Mouse (Mus musculus): ENCODE data around the gene Dok5. TPM values are rescaled to one million over a fixed set of nuclear protein-coding genes. Genes with fewer than 3 reads are reported as not detected.

Gene Dok5
- polyA plus RNA-seq, 1 experiment from 2014 or later, result 6.9 TPM

- H3K9ac ChIP-seq (ENCODE audit: low read depth, low read length), result no peak overlapping the region
These were observed 95.3 kb downstream of the Dok5 start for GRCm38 (mm10) chr2:170826821-170827441.

GRCm38 (mm10) chr2:170828757-170829156, 97.2 kb downstream of the Dok5 start:
- ATAC-seq (replicated peaks; ENCODE audit: insufficient number of reproducible peaks, low FRiP score, low TSS enrichment), result no peak
- Histone ChIP-seq H3K27ac (ENCODE audit: low read depth, low read length) (no peak overlapping the region), H3K36me3 (ENCODE audit: control insufficient read depth, insufficient read depth, low read length) (no peaks in the 10 kb centered on the region), H3K4me1 (ENCODE audit: control insufficient read depth, insufficient read depth, low read length) (no peaks in the 10 kb centered on the region), H3K4me2 (no peak overlapping the region), H3K27me3 (ENCODE audit: control insufficient read depth, insufficient read depth, low read length) (no peaks in the 10 kb centered on the region), H3K9ac (ENCODE audit: low read depth, low read length) (no peak overlapping the region), H3K9me3 (replicated peaks; ENCODE audit: control insufficient read depth, low read length) (no peaks in the 10 kb centered on the region), H3K4me3 (ENCODE audit: low read depth, low read length) (no peak overlapping the region)
- 54% methylated on average over 7 of the region's 7 CpGs for WGBS (ENCODE audit: insufficient replicate concordance)

More at GRCm38 (mm10) chr2:170826821-170827441, 95.3 kb downstream of the Dok5 start:
- Histone ChIP-seq H3K4me1 (ENCODE audit: control insufficient read depth, insufficient read depth, low read length) (no peaks in the 10 kb centered on the region), H3K4me3 (ENCODE audit: low read depth, low read length) (no peak overlapping the region), H3K4me2 (no peak overlapping the region), H3K27ac (ENCODE audit: low read depth, low read length) (no peak overlapping the region), H3K9me3 (replicated peaks; ENCODE audit: control insufficient read depth, low read length) (no peaks in the 10 kb centered on the region), H3K36me3 (ENCODE audit: control insufficient read depth, insufficient read depth, low read length) (no peaks in the 10 kb centered on the region), H3K27me3 (ENCODE audit: control insufficient read depth, insufficient read depth, low read length) (no peaks in the 10 kb centered on the region)
- 63% methylated on average over 17 of the region's 17 CpGs for WGBS (ENCODE audit: insufficient replicate concordance)
- ATAC-seq (replicated peaks; ENCODE audit: insufficient number of reproducible peaks, low FRiP score, low TSS enrichment), result no peak

- WGBS (ENCODE audit: insufficient replicate concordance), result 73% methylated on average over 6 of the region's 6 CpGs
- no peak for ATAC-seq (replicated peaks; ENCODE audit: insufficient number of reproducible peaks, low FRiP score, low TSS enrichment)
These were observed 97.6 kb downstream of the Dok5 start for GRCm38 (mm10) chr2:170829191-170829611.

GRCm38 (mm10) chr2:170829988-170830387, 98.4 kb downstream of the Dok5 start:
- Histone ChIP-seq H3K9me3 (replicated peaks; ENCODE audit: control insufficient read depth, low read length) (no peaks in the 10 kb centered on the region), H3K27me3 (ENCODE audit: control insufficient read depth, insufficient read depth, low read length) (no peaks in the 10 kb centered on the region), H3K9ac (ENCODE audit: low read depth, low read length) (no peak overlapping the region), H3K27ac (ENCODE audit: low read depth, low read length) (no peak overlapping the region), H3K36me3 (ENCODE audit: control insufficient read depth, insufficient read depth, low read length) (no peaks in the 10 kb centered on the region), H3K4me2 (no peak overlapping the region), H3K4me3 (ENCODE audit: low read depth, low read length) (no peak overlapping the region), H3K4me1 (ENCODE audit: control insufficient read depth, insufficient read depth, low read length) (no peaks in the 10 kb centered on the region)
- WGBS (ENCODE audit: insufficient replicate concordance), result 89% methylated on average over 14 of the region's 14 CpGs
- ATAC-seq (replicated peaks; ENCODE audit: insufficient number of reproducible peaks, low FRiP score, low TSS enrichment), result no peak

More at GRCm38 (mm10) chr2:170829191-170829611, 97.6 kb downstream of the Dok5 start:
- Histone ChIP-seq H3K4me3 (ENCODE audit: low read depth, low read length) (no peak overlapping the region), H3K36me3 (ENCODE audit: control insufficient read depth, insufficient read depth, low read length) (no peaks in the 10 kb centered on the region), H3K9ac (ENCODE audit: low read depth, low read length) (no peak overlapping the region), H3K4me2 (no peak overlapping the region), H3K9me3 (replicated peaks; ENCODE audit: control insufficient read depth, low read length) (no peaks in the 10 kb centered on the region), H3K27ac (ENCODE audit: low read depth, low read length) (no peak overlapping the region), H3K4me1 (ENCODE audit: control insufficient read depth, insufficient read depth, low read length) (no peaks in the 10 kb centered on the region), H3K27me3 (ENCODE audit: control insufficient read depth, insufficient read depth, low read length) (no peaks in the 10 kb centered on the region)

- Histone ChIP-seq H3K4me2 (no peak overlapping the region), H3K27ac (ENCODE audit: low read depth, low read length) (no peak overlapping the region), H3K9me3 (replicated peaks; ENCODE audit: control insufficient read depth, low read length) (no peaks in the 10 kb centered on the region), H3K27me3 (ENCODE audit: control insufficient read depth, insufficient read depth, low read length) (no peaks in the 10 kb centered on the region), H3K4me1 (ENCODE audit: control insufficient read depth, insufficient read depth, low read length) (peaks cover 10% of the 10 kb centered on the region), H3K9ac (ENCODE audit: low read depth, low read length) (no peak overlapping the region), H3K36me3 (ENCODE audit: control insufficient read depth, insufficient read depth, low read length) (no peaks in the 10 kb centered on the region), H3K4me3 (ENCODE audit: low read depth, low read length) (no peak overlapping the region)
- WGBS (ENCODE audit: insufficient replicate concordance), result 65% methylated on average over 10 of the region's 10 CpGs
- no peak for ATAC-seq (replicated peaks; ENCODE audit: insufficient number of reproducible peaks, low FRiP score, low TSS enrichment)
These were observed 105.3 kb downstream of the Dok5 start for GRCm38 (mm10) chr2:170836862-170837261.

GRCm38 (mm10) chr2:170837363-170837762, 105.8 kb downstream of the Dok5 start:
- Histone ChIP-seq H3K4me3 (ENCODE audit: low read depth, low read length) (no peak overlapping the region), H3K9me3 (replicated peaks; ENCODE audit: control insufficient read depth, low read length) (no peaks in the 10 kb centered on the region), H3K36me3 (ENCODE audit: control insufficient read depth, insufficient read depth, low read length) (no peaks in the 10 kb centered on the region), H3K4me2 (no peak overlapping the region), H3K27ac (ENCODE audit: low read depth, low read length) (no peak overlapping the region), H3K27me3 (ENCODE audit: control insufficient read depth, insufficient read depth, low read length) (no peaks in the 10 kb centered on the region), H3K9ac (ENCODE audit: low read depth, low read length) (no peak overlapping the region), H3K4me1 (ENCODE audit: control insufficient read depth, insufficient read depth, low read length) (peaks cover 10% of the 10 kb centered on the region)
- 53% methylated on average over 11 of the region's 11 CpGs for WGBS (ENCODE audit: insufficient replicate concordance)
- ATAC-seq (replicated peaks; ENCODE audit: insufficient number of reproducible peaks, low FRiP score, low TSS enrichment), result no peak

- ATAC-seq (replicated peaks; ENCODE audit: insufficient number of reproducible peaks, low FRiP score, low TSS enrichment), result peak; percentile 61; the same call in 1 of the 2 replicates
- H3K9me3 ChIP-seq (replicated peaks; ENCODE audit: control insufficient read depth, low read length), result no peaks in the 10 kb centered on the region
- H3K9ac ChIP-seq (ENCODE audit: low read depth, low read length), result no peak overlapping the region
- H3K27ac ChIP-seq (ENCODE audit: low read depth, low read length), result 0 out of 2 replicates have a peak overlapping the region, but pooled peaks have one; percentile 5
- H3K36me3 ChIP-seq (ENCODE audit: control insufficient read depth, insufficient read depth, low read length), result no peaks in the 10 kb centered on the region
- H3K4me3 ChIP-seq (ENCODE audit: low read depth, low read length), result no peak overlapping the region
- 0 out of 2 replicates have a peak overlapping the region, but pooled peaks have one; percentile 5 for H3K4me2 ChIP-seq
- H3K27me3 ChIP-seq (ENCODE audit: control insufficient read depth, insufficient read depth, low read length), result no peaks in the 10 kb centered on the region
- H3K4me1 ChIP-seq (ENCODE audit: control insufficient read depth, insufficient read depth, low read length), result peaks cover 10% of the 10 kb centered on the region
- WGBS (ENCODE audit: insufficient replicate concordance), result 42% methylated on average over 12 of the region's 12 CpGs
These were observed 106.4 kb downstream of the Dok5 start for GRCm38 (mm10) chr2:170837824-170838557.

GRCm38 (mm10) chr2:170841441-170841965, 109.9 kb downstream of the Dok5 start:
- Histone ChIP-seq H3K4me2 (no peak overlapping the region), H3K27me3 (ENCODE audit: control insufficient read depth, insufficient read depth, low read length) (no peaks in the 10 kb centered on the region), H3K36me3 (ENCODE audit: control insufficient read depth, insufficient read depth, low read length) (no peaks in the 10 kb centered on the region), H3K4me1 (ENCODE audit: control insufficient read depth, insufficient read depth, low read length) (peaks cover 10% of the 10 kb centered on the region), H3K9ac (ENCODE audit: low read depth, low read length) (no peak overlapping the region), H3K4me3 (ENCODE audit: low read depth, low read length) (no peak overlapping the region), H3K9me3 (replicated peaks; ENCODE audit: control insufficient read depth, low read length) (no peaks in the 10 kb centered on the region), H3K27ac (ENCODE audit: low read depth, low read length) (no peak overlapping the region)
- no peak for ATAC-seq (replicated peaks; ENCODE audit: insufficient number of reproducible peaks, low FRiP score, low TSS enrichment)
- 66% methylated on average over 13 of the region's 13 CpGs for WGBS (ENCODE audit: insufficient replicate concordance)

All from heart, embryonic 11.5 days (tissue).